Mouse (Mus musculus) c-Kit-positive CD71-positive TER-119-negative erythroid progenitor cells, embryonic 14.5 days (primary cell): Measurements from ENCODE around the gene Zfhx3.

Experiments used
- DNase-seq: peaks from one replicate; pipeline ENCODE4 v3.0.0-alpha.2; 2013; ENCODE audit warnings: low read depth

The Zfhx3 gene

GRCm38 (mm10) chr8:108896468-108897346, 954.3 kb downstream of the Zfhx3 start:
- DNase-seq, result no peak

- no peak for DNase-seq
These were observed 955.1 kb downstream of the Zfhx3 start for GRCm38 (mm10) chr8:108897347-108898100.

- DNase-seq, result no peak
These were observed 956.9 kb downstream of the Zfhx3 start for GRCm38 (mm10) chr8:108899251-108899771.

GRCm38 (mm10) chr8:108900541-108900940, 958.1 kb downstream of the Zfhx3 start:
- DNase-seq, result no peak

GRCm38 (mm10) chr8:108901208-108901607, 958.8 kb downstream of the Zfhx3 start:
- DNase-seq, result no peak

- DNase-seq, result no peak
These were observed 961.1 kb downstream of the Zfhx3 start for GRCm38 (mm10) chr8:108903550-108903949.

- DNase-seq, result no peak
These were observed 962.0 kb downstream of the Zfhx3 start for GRCm38 (mm10) chr8:108904288-108904971.

GRCm38 (mm10) chr8:108908066-108908465, 965.6 kb downstream of the Zfhx3 start:
- no peak for DNase-seq

GRCm38 (mm10) chr8:108908540-108908939, 966.1 kb downstream of the Zfhx3 start:
- no peak for DNase-seq

GRCm38 (mm10) chr8:108909035-108909434, 966.6 kb downstream of the Zfhx3 start:
- no peak for DNase-seq

- no peak for DNase-seq
These were observed 967.0 kb downstream of the Zfhx3 start for GRCm38 (mm10) chr8:108909455-108909854.

GRCm38 (mm10) chr8:108910843-108911242, 968.4 kb downstream of the Zfhx3 start:
- DNase-seq, result no peak

GRCm38 (mm10) chr8:108911511-108911910, 969.1 kb downstream of the Zfhx3 start:
- DNase-seq, result peak; percentile 47

- DNase-seq, result no peak
These were observed 970.6 kb downstream of the Zfhx3 start for GRCm38 (mm10) chr8:108912998-108913397.

GRCm38 (mm10) chr8:108915425-108915824, 973.0 kb downstream of the Zfhx3 start:
- no peak for DNase-seq

GRCm38 (mm10) chr8:108915876-108916275, 973.4 kb downstream of the Zfhx3 start:
- no peak for DNase-seq

GRCm38 (mm10) chr8:108920151-108920550, 977.7 kb downstream of the Zfhx3 start:
- DNase-seq, result no peak

- DNase-seq, result no peak
These were observed 980.7 kb downstream of the Zfhx3 start for GRCm38 (mm10) chr8:108923161-108923560.

- no peak for DNase-seq
These were observed 982.1 kb downstream of the Zfhx3 start for GRCm38 (mm10) chr8:108924526-108924925.

- no peak for DNase-seq
These were observed 983.7 kb downstream of the Zfhx3 start for GRCm38 (mm10) chr8:108926106-108926505.

GRCm38 (mm10) chr8:108930635-108931034, 988.2 kb downstream of the Zfhx3 start:
- DNase-seq, result no peak

- no peak for DNase-seq
These were observed 989.4 kb downstream of the Zfhx3 start for GRCm38 (mm10) chr8:108931837-108932236.
